Mouse (Mus musculus): ENCODE results near the gene AA467197.
A peak's percentile ranks its signal among the peaks of the same experiment; 100 is the strongest.

AA467197 gene

DNA sequence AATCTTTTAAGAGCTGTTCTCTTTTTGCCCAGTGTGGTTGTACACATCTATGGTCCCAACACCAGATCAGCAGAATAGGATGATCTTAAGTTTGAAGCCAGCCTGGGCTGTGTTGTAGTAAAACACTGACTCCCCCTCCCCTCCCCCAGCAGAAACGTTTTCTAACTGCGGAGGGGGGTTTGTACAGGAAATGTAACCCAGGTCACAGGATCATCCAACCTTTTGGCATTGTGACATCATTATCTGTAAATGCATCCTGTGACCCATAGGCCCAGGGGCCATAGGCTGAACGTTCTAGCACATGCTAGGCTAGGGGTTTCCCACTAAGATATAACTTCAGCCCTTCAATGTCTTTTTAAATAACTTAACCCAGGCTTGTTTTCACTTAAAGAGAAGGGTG lies at the start of gene AA467197:
TSS of gene AA467197 (plus strand) at position 301 of the 400 bp plus-strand sequence.
- DNase-seq (ENCODE audit: low spot score in 2 of 2) = no peak

DNA sequence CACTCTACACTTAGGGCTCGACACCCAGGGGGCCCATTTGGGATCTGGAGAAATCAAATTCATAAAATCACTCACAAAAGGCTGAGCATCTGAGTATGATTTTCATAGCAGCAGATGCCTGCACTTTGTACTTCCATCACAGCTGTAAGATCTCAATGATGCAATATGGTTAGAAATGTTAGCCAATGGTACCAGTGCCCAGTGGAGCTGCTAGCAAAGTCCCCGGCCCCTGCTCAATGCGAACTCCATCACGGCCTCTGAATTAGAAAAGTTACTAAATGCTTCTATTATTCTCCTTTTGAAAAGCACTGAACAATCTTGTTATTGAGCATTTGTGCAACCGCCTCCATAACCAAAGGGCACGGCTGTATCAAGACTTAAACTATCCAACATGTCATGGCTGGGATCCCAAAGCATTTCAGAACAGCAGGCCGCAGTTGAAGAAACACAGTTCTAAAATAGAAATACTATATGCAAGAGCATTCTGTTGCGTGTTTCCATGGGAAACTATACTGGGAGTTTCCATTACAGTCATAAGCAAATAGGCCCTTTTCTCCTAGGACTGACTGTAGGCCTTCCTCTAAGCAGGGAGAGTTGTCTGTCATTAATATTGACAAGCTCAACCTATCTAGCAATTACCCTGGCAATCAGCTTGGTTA lies 48.8 kb upstream of the AA467197 start:
- no peak for DNase-seq (ENCODE audit: low spot score in 2 of 2)

DNA sequence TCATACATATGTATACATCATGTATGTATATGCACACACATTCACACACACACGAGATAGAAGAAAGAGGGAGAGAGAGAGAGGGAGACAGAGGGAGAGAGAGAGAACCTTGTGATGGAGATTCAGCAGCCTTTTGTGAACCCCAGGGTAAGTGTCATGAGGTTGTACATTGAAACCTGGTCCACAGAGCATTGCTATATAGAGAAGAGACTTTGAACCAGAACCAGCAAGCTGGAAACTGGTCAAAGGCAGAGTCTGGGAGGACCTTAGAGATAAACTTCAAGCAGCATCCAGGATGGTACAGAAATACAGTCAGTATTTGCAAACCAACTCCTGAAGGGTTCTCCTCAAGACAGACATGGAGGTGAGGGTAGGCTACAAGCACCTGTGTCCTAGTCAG lies 46.4 kb upstream of the AA467197 start:
- no peak for DNase-seq (ENCODE audit: low spot score in 2 of 2)

DNA sequence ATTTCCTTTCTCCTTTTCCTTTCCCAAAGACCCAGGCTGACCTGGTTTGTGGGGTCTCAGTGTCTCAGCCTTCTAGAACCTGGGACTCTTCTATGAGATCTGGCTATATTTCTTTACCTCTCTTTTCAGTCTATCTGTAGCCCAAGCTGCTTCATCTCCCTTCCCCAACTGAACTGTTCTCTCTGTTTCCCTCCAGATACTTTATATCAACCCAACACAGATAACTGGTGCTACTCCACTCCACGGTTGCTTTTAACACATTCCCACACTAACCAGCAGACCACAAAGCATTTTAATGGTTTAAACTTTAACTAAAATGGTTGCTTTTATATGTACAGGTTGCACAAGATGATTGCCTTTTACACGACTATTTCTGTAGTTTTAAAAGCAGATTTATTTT lies 45.6 kb upstream of the AA467197 start:
- no peak for DNase-seq (ENCODE audit: low spot score in 2 of 2)

DNA sequence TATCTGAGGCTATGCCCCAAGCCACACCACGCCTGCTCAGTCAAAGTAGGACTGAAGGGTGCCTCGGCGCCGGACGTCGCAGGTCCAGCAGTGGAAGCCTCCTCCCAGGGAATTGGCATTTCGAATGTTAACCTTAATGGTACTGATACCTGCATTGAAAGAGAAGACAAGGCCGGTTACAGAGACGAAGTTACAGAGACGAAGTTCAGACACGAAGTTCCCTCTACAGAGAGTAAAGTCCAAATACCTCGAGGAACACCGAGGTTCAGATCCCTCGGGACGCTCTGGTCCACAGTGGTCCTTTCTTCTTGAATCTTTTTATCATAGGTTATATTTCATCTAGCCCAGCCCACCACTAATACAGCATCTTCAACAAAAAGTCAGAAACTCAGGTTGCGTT lies 41.3 kb upstream of the AA467197 start:
- no peak for DNase-seq (ENCODE audit: low spot score in 2 of 2)

DNA sequence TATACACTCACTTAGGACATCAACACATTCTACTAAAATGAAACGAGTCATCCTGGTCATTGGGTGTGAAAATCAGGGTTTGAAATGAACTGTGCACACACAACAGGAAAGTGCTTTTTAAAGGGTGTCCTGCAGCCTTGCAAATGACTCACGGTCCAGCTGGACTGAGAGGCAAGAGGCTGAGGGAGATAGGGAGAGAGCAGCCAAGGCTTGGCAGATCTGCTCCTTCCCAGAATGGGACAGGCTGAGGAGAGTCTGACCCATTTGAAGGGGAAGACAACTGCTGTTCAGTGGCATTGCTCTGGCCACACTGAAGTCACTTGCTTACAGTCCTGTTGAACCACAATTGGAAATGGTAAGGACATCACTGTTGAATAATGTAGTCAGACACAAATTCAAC lies 37.0 kb upstream of the AA467197 start:
- no peak for DNase-seq (ENCODE audit: low spot score in 2 of 2)

DNA sequence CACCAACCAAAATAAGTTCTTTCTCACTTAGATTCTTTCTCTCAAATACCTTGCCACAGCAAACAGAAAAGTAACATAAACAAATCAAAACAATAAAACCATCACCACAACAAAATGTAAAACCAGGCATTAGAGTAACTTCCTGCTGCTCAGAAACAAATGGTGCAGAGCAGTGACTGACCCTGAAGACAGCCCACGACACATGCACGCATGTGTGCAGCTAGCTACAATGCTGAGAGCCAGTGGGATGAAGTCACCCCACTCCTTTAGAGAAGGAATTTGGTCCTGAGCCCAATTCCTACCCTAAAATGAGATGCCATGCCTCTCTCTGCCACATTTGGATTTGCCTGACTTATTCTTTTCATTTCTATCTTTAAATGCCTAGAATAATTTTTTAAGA lies 35.4 kb upstream of the AA467197 start:
- no peak for DNase-seq (ENCODE audit: low spot score in 2 of 2)

DNA sequence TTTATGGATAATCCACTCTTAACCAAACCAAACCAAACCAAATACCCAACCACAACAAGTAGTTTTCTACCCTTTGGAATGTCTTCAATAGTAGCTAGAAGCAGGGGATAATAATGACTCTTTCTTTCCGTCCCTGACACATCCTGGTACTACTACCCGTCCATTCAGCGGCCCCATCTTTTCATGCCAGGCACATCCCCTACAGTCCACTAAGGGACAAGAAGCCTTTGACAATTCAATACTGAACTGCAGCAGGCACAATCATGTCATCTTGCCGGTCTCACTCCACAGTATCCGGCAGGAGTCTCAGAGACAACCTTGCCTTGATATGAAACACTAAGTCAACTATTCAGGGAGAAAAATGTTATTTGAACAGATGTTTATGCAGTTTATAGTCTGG lies 31.0 kb upstream of the AA467197 start:
- DNase-seq (ENCODE audit: low spot score in 2 of 2) = peak; percentile 47 to 60

DNA sequence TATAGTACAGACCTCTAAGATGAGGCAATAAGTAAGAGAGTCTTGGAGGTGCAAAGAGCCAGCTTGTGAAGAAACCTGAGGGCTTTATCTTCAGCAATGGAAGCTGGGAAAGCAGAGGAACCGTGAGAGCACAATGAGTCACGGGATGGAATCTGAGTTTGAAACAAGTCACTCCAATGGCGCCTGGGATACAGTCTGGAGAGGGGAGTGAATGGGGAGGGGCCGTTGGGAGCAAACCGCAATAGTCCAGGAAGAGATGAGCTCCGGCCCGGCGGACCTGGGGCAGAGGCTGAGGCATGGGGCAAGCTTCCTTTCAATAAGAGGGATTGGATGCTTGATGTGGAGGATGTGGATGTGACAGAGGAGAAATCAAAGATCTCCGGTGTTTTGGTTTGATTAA lies 28.0 kb upstream of the AA467197 start:
- DNase-seq (ENCODE audit: low spot score in 2 of 2) = no peak

DNA sequence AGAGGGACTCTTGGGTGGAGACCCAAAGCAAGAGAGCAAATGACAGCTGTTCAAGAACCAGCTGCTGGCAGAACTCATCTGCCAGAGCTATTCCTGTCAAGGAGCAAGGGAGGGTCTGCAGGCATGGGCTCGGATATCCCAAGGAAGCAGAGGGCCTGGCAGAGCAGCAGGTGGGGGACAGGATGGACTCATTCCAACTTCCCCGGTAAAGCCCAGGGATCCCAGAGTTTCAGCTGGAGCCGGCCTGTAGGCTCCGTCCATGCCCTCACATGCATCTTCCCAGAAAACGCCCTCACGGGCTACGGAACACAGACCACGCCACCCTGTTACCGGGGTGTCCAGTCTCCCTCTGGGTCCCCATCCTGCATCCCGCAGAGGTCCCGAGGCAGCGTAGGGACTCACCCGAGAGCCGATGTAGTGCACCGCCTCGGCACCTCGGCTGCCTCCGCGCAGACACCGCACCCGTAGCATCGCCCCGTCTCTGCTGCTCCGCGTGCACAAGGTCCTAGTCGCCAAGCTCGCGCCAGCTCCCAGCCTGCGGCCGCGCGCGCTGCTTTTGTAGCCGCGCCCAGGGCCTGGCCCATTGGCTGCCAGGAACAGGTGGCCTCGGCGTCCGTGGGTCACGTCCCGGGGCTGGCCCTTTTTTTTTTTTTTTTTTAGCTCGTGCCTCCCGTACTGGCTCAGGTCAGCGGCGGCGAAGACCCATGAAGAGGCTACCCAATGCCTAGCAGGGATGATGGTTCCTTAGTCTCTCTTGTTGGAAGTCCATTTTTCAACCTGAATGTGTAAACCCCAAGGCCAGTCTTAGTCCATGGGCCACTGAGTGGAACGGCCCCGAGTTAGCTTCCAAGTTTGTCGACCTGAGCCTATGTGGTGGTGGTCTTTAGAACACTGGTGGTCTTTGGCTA lies 25.8 kb upstream of the AA467197 start, which contains the start of gene Gatm:
TSS of gene Gatm (minus strand) at position 558 of the 908 bp plus-strand sequence.
- peak; percentile 54 to 77 for DNase-seq (ENCODE audit: low spot score in 2 of 2)

DNA sequence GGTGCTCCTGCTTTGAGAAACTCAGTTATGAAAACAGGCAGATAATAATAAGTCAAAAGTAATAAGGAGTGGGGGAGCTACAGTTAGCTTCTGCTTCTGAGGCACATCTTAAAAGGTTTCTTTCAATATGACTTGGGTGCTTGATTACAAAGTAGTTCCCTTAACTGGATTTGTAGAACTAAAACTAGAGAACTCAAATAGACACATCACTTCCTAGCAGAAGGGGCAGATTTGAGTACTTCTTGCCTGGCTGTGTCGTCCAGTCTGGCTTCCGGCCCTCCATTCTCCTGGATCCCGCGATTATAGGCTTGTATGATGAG lies 25.2 kb upstream of the AA467197 start:
- no peak for DNase-seq (ENCODE audit: low spot score in 2 of 2)

DNA sequence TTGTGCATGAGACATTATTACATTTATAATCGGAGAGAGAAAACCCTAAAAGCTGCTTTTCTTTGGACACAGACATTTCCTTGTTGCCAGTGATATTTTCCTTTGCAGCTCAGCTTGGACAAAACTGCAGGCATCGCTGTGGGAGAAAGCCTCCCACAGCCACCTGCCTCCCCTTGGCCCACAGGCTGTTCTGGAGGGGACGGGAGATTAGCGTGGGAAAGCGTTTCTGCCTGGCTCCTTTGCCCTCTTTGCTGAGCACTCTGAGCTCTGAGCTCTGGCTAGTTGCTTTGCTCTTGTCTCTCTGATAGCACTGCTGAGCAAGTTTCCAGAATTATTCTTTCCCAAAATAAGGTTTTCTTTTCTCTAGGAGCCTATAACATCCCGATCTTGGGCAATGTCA lies 20.5 kb upstream of the AA467197 start:
- no peak for DNase-seq (ENCODE audit: low spot score in 2 of 2)

DNA sequence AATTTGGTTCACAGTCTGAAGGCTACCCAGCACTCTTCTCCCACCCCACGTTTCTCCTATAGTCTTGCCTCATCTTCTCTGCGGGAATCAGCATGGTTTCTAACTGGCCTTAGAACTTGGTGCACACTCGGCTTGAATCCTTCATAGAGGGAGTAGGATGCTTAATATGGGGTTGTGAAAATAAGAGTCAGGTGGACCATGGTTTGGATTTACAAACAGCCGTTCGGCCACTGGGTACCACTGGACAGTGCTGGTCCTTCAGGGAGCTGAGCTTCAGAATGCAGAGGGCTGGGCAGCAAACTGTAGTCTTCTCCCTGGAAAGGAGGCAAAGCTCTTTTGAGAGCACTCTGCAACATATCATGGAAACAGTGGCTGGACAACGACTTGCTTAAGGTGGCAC lies 19.0 kb upstream of the AA467197 start:
- no peak for DNase-seq (ENCODE audit: low spot score in 2 of 2)

DNA sequence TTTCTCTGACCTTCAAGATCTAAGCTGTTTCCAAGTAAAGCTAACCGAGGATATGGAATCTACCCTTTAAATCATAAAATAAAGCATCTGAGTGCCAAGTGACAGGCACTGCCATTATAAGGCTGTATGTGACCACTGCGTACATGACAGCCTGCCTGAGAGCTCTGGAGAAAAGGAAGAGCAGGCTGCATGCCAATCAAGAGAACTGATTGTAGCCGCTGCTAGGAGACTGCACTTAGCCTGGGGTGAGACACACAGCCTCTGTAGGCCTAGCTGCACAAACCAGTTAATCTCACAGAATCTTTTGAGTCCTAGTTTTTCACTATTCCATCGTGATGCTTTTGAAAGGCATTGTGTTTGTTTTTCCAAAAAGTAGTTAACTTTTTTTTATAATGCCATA lies 18.1 kb upstream of the AA467197 start:
- DNase-seq (ENCODE audit: low spot score in 2 of 2) = no peak

DNA sequence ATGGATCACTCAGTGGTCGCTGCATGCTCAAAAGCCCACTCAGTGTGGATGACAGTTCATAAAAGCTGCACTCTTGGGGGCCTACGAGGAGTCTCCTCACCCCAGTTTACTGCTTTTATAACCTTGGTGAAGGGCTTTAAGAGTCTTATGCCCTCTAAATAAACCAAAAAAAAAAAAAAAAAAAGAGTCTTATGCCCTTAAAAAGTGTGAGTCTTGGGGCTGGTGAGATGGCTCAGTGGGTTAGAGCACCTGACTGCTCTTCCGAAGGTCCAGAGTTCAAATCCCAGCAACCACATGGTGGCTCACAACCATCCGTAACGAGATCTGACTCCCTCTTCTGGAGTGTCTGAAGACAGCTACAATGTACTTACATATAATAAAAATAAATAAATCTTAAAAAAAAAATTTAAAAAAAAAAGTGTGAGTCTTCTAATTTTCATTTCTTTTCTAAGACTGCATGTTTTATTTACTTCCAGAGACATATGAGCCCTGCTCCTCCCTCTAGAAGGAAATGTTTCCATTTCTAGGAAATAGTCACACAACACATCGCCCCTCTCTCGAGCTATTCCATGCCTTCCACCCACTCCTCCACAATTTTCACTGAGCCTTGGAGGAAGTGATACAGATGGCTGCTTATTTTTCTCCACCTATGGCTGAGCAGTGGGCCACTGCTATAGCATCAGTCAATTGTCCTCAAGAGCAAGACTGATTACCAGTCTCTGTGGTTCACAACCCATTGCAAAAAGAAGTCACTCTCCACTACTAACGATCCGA lies 15.3 kb upstream of the AA467197 start:
- DNase-seq (ENCODE audit: low spot score in 2 of 2) = no peak

DNA sequence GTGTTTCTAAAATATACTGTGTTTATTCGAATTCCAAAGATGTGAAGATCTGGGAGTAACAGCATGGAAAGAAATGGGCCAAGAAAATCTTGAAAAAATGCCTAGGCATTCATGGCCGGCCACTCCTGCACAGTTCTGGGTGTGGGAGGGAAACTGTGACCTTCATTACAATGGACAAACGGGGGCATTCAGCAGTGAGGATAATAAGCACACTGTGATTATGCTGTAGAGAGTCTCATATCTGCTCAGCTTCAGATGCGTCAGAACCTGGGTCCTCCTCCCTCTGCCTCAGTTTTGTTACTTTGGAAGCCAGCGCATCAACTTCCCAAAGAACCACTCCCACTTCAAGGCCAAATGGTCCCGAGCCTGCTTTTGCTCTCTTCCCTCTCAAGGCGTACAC lies 10.9 kb upstream of the AA467197 start:
- no peak for DNase-seq (ENCODE audit: low spot score in 2 of 2)

DNA sequence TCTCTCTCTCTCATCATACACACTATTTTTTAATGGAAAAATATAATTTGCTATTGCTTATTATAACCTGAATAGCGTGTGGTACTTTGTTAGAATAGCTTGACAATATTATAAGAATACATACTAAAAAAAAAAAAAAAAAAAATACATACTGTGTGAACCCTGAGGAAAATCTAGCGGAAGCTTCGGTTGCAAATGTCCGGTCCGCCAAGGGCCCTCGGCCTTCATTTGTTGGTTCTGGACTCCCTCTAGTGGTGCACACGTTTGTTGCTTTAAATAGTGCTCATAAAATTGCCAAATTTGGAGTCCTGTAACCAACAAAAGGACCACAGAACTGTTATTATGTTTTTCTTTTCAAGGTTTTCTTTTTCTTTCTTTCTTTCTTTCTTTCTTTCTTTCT lies 7.8 kb upstream of the AA467197 start:
- DNase-seq (ENCODE audit: low spot score in 2 of 2) = peak in 1 of 2 experiments; percentile 93

DNA sequence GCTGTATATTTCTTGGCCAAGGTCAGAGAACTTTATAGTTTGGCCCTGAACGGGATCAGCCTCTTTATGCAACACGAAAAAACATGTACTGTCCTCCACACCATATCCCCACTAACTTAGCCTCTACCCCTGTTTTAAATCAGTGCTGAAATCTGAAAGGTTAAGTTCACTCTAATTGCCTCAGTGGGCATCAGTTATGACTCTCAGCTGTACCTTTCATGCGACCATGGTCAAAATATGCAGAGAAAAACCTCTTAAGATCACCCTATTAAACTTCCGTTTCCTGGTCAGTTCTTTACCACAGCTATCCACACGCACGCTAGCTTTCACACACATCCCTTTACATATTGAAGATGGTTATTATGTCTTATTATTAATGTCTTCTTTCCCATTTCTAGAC lies 6.9 kb upstream of the AA467197 start:
- no peak for DNase-seq (ENCODE audit: low spot score in 2 of 2)

DNA sequence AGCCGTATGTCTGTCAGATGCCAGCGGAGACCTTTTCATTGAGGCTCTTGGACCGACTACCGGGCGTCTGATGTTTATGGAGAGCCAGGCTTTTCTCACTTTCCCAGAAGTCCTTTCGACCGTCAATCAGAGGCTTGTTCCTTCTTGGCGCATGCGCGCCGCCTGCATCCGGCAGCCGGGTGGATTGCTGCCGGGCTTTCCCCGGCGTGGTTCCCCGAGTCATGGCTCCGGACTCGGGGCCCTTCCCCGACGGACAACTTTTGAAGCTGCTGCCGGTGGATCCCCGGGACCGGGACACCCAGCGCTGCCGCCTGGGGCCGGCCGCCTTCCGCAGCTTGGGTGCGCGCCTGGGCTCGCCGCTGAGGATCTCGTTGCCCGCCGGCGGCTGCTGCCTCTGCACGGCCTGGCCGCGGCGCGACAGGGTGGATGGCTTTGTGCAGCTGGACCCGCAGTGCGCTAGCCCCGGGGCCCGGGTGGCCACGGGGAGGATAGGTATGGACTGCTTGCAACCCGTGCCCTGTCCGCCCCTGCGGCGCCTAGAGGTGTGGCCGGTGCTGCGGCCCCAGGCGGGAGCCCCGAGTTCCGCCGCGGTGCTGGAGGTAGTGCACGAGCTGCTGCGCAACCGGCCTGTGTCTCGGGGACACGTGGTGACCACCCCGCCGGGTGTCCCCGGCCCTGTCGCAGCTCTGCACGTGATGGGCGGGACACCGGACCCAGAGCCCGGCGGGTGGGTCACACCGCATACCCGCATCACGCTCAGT lies 6.1 kb upstream of the AA467197 start:
- peak; percentile 71 to 87 for DNase-seq (ENCODE audit: low spot score in 2 of 2)

DNA sequence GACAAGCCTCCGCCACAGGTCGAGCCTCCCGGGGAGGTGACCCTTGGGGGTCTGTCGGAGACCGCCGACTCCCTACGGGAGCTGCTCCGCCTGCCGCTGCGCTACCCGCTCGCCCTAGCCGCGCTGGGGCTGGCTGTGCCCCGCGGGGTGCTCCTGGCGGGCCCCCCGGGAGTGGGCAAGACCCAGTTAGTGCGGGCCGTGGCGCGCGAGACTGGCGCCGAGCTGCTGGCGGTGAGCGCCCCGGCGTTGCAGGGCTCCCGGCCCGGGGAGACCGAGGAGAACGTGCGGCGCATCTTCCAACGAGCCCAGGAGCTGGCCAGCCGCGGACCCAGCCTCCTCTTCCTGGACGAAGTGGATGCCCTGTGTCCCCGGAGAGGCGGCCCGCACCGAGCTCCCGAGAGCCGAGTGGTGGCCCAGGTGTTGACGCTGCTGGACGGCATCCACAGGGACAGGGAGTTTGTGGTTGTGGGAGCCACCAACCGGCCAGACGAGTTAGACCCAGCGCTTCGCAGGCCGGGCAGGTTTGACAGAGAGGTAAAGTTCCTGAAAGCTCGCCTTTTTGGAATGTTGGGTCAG lies 5.5 kb upstream of the AA467197 start:
- DNase-seq (ENCODE audit: low spot score in 2 of 2) = no peak

DNA sequence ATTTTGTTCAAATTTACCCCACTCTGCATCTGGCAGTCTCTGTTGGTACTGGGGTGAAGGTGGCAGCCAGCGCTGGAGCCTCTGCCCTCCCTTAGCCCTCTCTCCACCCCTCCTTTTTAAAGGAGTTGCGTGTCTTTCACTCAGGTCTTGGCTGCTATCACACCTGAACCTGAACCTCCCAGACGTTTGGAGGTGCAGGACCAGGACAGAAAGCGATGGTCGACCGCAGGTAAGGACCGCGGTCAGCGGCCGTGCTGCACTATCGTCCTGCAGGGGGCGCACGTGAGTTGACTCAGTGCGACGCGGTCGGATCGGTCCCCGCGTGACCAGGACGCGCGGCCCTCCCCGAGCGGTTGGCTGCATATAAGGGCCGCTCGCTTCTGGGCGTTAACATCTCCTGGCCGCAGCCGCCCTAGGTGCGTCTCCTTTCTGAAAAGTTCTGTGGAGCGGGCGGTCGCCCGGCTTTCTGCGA lies 776 bp downstream of the AA467197 start:
- DNase-seq (ENCODE audit: low spot score in 2 of 2) = peak in 1 of 2 experiments; percentile 41
